Mouse (Mus musculus): ENCODE measurements around the gene Ifi27l2a.

GRCm38 (mm10) chr12:103482781-103483180 lies 39.3 kb upstream of the Ifi27l2a start:
- TF ChIP-seq POLR2A (IDR thresholded peaks at IDR 0.05; ENCODE audit: extremely low read depth, insufficient read depth, low read length) (no peak), CTCF (IDR thresholded peaks at IDR 0.05; ENCODE audit: low read depth, low read length) (no peak)
